ENCODE assay signal across 9 mouse cellular contexts in the genomic region with DNA sequence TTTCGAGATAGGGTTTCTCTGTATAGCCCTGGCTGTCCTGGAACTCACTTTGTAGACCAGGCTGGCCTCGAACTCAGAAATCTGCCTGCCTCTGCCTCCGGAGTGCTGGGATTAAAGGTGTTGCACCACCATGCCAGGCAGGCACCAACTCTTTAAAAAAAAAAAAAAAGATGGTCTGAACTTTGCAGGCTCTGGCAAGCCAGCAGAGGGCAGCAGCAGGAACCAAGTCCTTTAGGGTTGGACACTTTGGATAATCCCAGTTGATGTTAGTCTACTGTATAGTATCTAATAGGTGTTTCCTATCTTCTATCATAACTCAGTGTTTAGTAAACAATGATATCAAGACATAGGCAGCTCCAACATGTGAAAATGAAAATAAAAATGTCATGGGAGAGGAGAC. TPM values are rescaled to one million over a fixed set of nuclear protein-coding genes. Genes with fewer than 3 reads are reported as not detected.
A peak's percentile ranks its signal among the peaks of the same experiment; 100 is the strongest.
DNase-seq lines count a peak whose midpoint lies in the region; TF ChIP-seq lines count a peak whose summit lies in the region.
"Had no signal": no experiment of that assay in that cellular context is flagged by ENCODE, and none has a peak within 500 bp of the region (broad histone marks: within the 10 kb centered on the region; RNA-seq: fewer than 3 reads in every experiment).

No protein-coding gene starts in this region.

- intact Hi-C loops in left cerebral cortex, adult 2 months (cut with DNase I): loop anchor here (2.0 kb wide), 1 partner anchor 74 kb away; the partner anchor contains the start of genes Lpxn and Zfp91
- intact Hi-C loops in left cerebral cortex, postnatal 36 days (cut with DNase I): loop anchor here (5.0 kb wide), 1 partner anchor 75 kb away; the partner anchor contains the start of genes Lpxn and Zfp91

- no peaks in the 10 kb centered on the region for H3K27me3 ChIP-seq in limb, embryonic 10.5 days (ENCODE audit: low read depth, poor library complexity, severe bottlenecking)

- no peaks in the 10 kb centered on the region for H3K9me3 ChIP-seq in limb, embryonic 10.5 days (replicated peaks)

- H3K4me3 ChIP-seq in left cerebral cortex, adult 2 months: no peak overlapping the region
- no peak overlapping the region for H3K4me3 ChIP-seq in limb, embryonic 10.5 days

- WGBS in limb, embryonic 10.5 days: 72% methylated on average over 3 of the region's 3 CpGs

- H3K36me3 ChIP-seq in limb, embryonic 10.5 days: no peaks in the 10 kb centered on the region

- no peak overlapping the region for H3K27ac ChIP-seq in left cerebral cortex, adult 2 months
- no peak overlapping the region for H3K27ac ChIP-seq in limb, embryonic 10.5 days

- peak; percentile 53 for TF ChIP-seq CTCF in left cerebral cortex, adult 2 months (IDR thresholded peaks at IDR 0.05)

- DNase-seq in left cerebral cortex, adult 2 months (ENCODE audit: extremely low spot score in 1 of 2, low spot score in 2 of 2): no peak
- DNase-seq in left cerebral cortex, postnatal 36 days (ENCODE audit: low spot score in 2 of 2): no peak
- peak; percentile 73 for DNase-seq in NIH3T3 (ENCODE audit: low read depth)
- peak; percentile 8 for DNase-seq in cerebellum, adult 11-12 months
- DNase-seq in induced T-regulatory cell, adult 2 months (ENCODE audit: low read depth): peak; percentile 39
- peak; percentile 28 for DNase-seq in retina, embryonic 14.5 days (ENCODE audit: low spot score)
- no peak for DNase-seq in limb, embryonic 10.5 days (ENCODE audit: low spot score)

- no peaks in the 10 kb centered on the region for H3K4me1 ChIP-seq in limb, embryonic 10.5 days

RNA-seq across cellular contexts. Expression of gene Keg1, which starts 26.7 kb away (rescaled TPM):
- total RNA-seq in left cerebral cortex, adult 2 months (2021): not detected
- not detected for total RNA-seq in left cerebral cortex, postnatal 36 days (2021)
- not detected in 2 replicates for polyA plus RNA-seq in limb, embryonic 10.5 days (2016; fragmentation: Nextera tagmentation; extraction: Ambion mirVana)
- polyA plus RNA-seq: embryonic facial prominence, embryonic 14.5 days; limb, embryonic 11.5 days had no signal

RNA-seq across cellular contexts. Expression of gene Cntf, which starts 43.1 kb away (rescaled TPM):
- 1 to 10 TPM; 2.3 to 4.0 TPM for total RNA-seq in left cerebral cortex, adult 2 months (2021)
- total RNA-seq in left cerebral cortex, postnatal 36 days (2021): 1 to 10 TPM; 2.6 to 3.9 TPM
- polyA plus RNA-seq in limb, embryonic 10.5 days (2016; fragmentation: Nextera tagmentation; extraction: Ambion mirVana): 1.8 and 2.2 TPM in 2 replicates

RNA-seq across cellular contexts. Expression of gene Olfr1443, which starts 44.4 kb away (rescaled TPM):
- total RNA-seq in left cerebral cortex, adult 2 months (2021): not detected
- not detected for total RNA-seq in left cerebral cortex, postnatal 36 days (2021)
- not detected in 2 replicates for polyA plus RNA-seq in limb, embryonic 10.5 days (2016; fragmentation: Nextera tagmentation; extraction: Ambion mirVana)
- polyA plus RNA-seq: embryonic facial prominence, embryonic 14.5 days; limb, embryonic 11.5 days had no signal

RNA-seq across cellular contexts. Expression of gene Olfr1442, which starts 52.1 kb away (rescaled TPM):
- total RNA-seq in left cerebral cortex, adult 2 months (2021): not detected
- total RNA-seq in left cerebral cortex, postnatal 36 days (2021): not detected
- not detected in 2 replicates for polyA plus RNA-seq in limb, embryonic 10.5 days (2016; fragmentation: Nextera tagmentation; extraction: Ambion mirVana)
- polyA plus RNA-seq: embryonic facial prominence, embryonic 14.5 days; limb, embryonic 11.5 days had no signal

Comparison
In these comparisons a context has a peak if more than half of its experiments do, and no peak if none do; other contexts are left out.
1. DNase-seq: peak in NIH3T3 (single experiment), cerebellum, adult 11-12 months (single experiment), induced T-regulatory cell, adult 2 months (single experiment) and retina, embryonic 14.5 days (single experiment); none in left cerebral cortex, adult 2 months (0 of 2), left cerebral cortex, postnatal 36 days (0 of 2) and limb, embryonic 10.5 days (single experiment).